Mouse (Mus musculus): Measurements from ENCODE around the gene Cldn12. TPM values are rescaled to one million over a fixed set of nuclear protein-coding genes. Genes with fewer than 3 reads are reported as not detected.

The Cldn12 gene
- total and polyA plus RNA-seq, 2 experiments from 2014 or later, result 13.0 to 17.8 TPM

DNA sequence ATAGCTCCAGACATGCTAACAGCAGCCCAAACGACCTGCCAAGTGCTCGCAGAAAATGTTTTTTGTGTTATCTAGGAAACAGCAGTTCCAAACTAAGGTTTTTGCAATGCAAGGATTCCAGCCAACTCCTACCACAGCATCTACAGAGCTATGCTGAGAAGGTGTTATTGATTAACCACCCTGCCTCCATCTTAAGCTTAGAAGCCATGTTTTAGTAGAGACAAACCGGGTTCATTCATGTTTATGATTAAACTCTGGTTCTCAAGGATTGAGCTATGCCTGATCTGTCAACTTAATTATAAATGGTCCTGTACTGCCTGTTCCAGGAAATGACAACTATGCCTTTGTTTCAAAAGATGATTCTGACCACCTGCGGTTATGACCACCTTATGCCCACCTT lies 38.6 kb downstream of the Cldn12 start:
- ATAC-seq, result no peak

DNA sequence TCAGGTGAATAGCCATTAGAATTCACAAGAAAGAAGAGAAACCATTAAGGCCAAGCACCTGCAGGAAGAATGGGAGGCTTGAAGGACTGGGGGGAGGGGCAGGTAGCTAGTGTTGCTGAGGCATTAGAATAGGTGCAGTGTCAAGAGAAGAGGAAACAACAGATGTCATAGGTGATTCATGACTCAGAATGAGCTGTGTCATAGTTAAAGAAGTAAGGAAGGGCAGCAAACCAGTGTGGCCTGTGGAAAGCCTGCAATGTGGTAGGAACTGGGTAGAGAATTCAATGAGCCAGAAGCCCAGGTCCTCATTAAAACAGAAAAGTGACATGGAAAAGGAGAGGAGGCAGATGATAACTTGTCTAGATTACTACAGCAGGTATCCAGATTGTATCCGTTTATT lies 49.5 kb downstream of the Cldn12 start:
- Histone ChIP-seq H3K27ac (ENCODE audit: low read depth, low read length) (no peak overlapping the region), H3K4me1 (ENCODE audit: insufficient read depth) (no peaks in the 10 kb centered on the region), H3K9me3 (ENCODE audit: low read length) (no peaks in the 10 kb centered on the region), H3K36me3 (ENCODE audit: insufficient read depth) (no peaks in the 10 kb centered on the region), H3K4me2 (ENCODE audit: low read depth) (no peak overlapping the region), H3K4me3 (ENCODE audit: low read depth, low read length) (no peak overlapping the region), H3K9ac (no peak overlapping the region), H3K27me3 (ENCODE audit: insufficient read depth, low read length) (no peaks in the 10 kb centered on the region)
- WGBS, result 73% methylated on average over 1 of the region's 1 CpGs
- DNase-seq, result no peak
- ATAC-seq, result no peak
- no peak for TF ChIP-seq CTCF (IDR thresholded peaks at IDR 0.05; ENCODE audit: low read depth)

More for the DNA sequence above, 38.6 kb downstream of the Cldn12 start:
- Histone ChIP-seq H3K4me2 (ENCODE audit: low read depth) (no peak overlapping the region), H3K4me3 (ENCODE audit: low read depth, low read length) (no peak overlapping the region), H3K36me3 (ENCODE audit: insufficient read depth) (no peaks in the 10 kb centered on the region), H3K27ac (ENCODE audit: low read depth, low read length) (no peak overlapping the region), H3K4me1 (ENCODE audit: insufficient read depth) (no peaks in the 10 kb centered on the region), H3K9me3 (ENCODE audit: low read length) (no peaks in the 10 kb centered on the region), H3K27me3 (ENCODE audit: insufficient read depth, low read length) (no peaks in the 10 kb centered on the region), H3K9ac (no peak overlapping the region)
- whole genome bisulfite sequencing, result 95% methylated on average over 4 of the region's 4 CpGs
- DNase-seq, result no peak
- TF ChIP-seq CTCF (IDR thresholded peaks at IDR 0.05; ENCODE audit: low read depth), result no peak

Other genes with a start within 250 kb of the Cldn12 start
- gene Cdk14, start 94.6 kb downstream of the Cldn12 start, total RNA-seq (2014; rRNA removed), result 40.4 and 54.0 TPM in 2 replicates
- gene Cdk14, start 94.6 kb downstream of the Cldn12 start, polyA plus RNA-seq (2015; fragmentation: Nextera tagmentation; extraction: Ambion mirVana), result 22.7 and 34.8 TPM in 2 replicates
- gene 1700015F17Rik, start 35.8 kb downstream of the Cldn12 start, total RNA-seq (2014; rRNA removed), result not detected in 2 replicates
- 0.23 and 0.45 TPM in 2 replicates for gene 1700015F17Rik, start 35.8 kb downstream of the Cldn12 start, polyA plus RNA-seq (2015; fragmentation: Nextera tagmentation; extraction: Ambion mirVana)
- gene Gtpbp10, start 44.6 kb upstream of the Cldn12 start, total RNA-seq (2014; rRNA removed), result 26.3 and 27.9 TPM in 2 replicates
- gene Gtpbp10, start 44.6 kb upstream of the Cldn12 start, polyA plus RNA-seq (2015; fragmentation: Nextera tagmentation; extraction: Ambion mirVana), result 10.7 and 12.7 TPM in 2 replicates
- 9.9 and 11.1 TPM in 2 replicates for gene Gm8773, start 58.8 kb upstream of the Cldn12 start, total RNA-seq (2014; rRNA removed)
- 16.3 and 16.5 TPM in 2 replicates for gene Gm8773, start 58.8 kb upstream of the Cldn12 start, polyA plus RNA-seq (2015; fragmentation: Nextera tagmentation; extraction: Ambion mirVana)
- 9.2 and 11.6 TPM in 2 replicates for gene Cfap69, start 149.3 kb upstream of the Cldn12 start, total RNA-seq (2014; rRNA removed)
- 4.1 and 6.7 TPM in 2 replicates for gene Cfap69, start 149.3 kb upstream of the Cldn12 start, polyA plus RNA-seq (2015; fragmentation: Nextera tagmentation; extraction: Ambion mirVana)
- gene Steap2, start 179.6 kb upstream of the Cldn12 start, total RNA-seq (2014; rRNA removed), result 5.2 and 7.3 TPM in 2 replicates
- 1.9 and 3.0 TPM in 2 replicates for gene Steap2, start 179.6 kb upstream of the Cldn12 start, polyA plus RNA-seq (2015; fragmentation: Nextera tagmentation; extraction: Ambion mirVana)
- gene Steap1, start 234.4 kb upstream of the Cldn12 start, total RNA-seq (2014; rRNA removed), result 0.57 TPM in 1 of 2 replicates, not detected in the other
- gene Steap1, start 234.4 kb upstream of the Cldn12 start, polyA plus RNA-seq (2015; fragmentation: Nextera tagmentation; extraction: Ambion mirVana), result 2.1 and 2.8 TPM in 2 replicates